Mouse (Mus musculus) heart, embryonic 14.5 days (tissue): ENCODE data around the gene 4930402F06Rik. TPM values are rescaled to one million over a fixed set of nuclear protein-coding genes. Genes with fewer than 3 reads are reported as not detected.
A peak's percentile ranks its signal among the peaks of the same experiment; 100 is the strongest.

ENCODE experiments used
- ATAC-seq: fragments of 200-750 bp; cut with Nextera tagmentation; 2 replicates; pipeline ENCODE4 v1.8.0; 2017; ENCODE audit warnings: low read depth, moderate TSS enrichment; ENCODE audit not compliant: insufficient number of reproducible peaks, insufficient read depth, low FRiP score
- H3K27ac ChIP-seq, 2 experiments: fragments of 200-500 bp in 1 of 2; fragments of 300-500 bp in 1 of 2; sonication (generic) in 1 of 2; replicated peaks in 1 of 2; 2 replicates each; pipeline ENCODE4 v1.5.1; 2012 to 2014; ENCODE audit warnings: low read depth in 2 of 2, low read length in 2 of 2, control low read depth in 1 of 2, mild to moderate bottlenecking in 1 of 2, mixed read lengths in 1 of 2; ENCODE audit not compliant: control insufficient read depth in 1 of 2, insufficient read depth in 1 of 2
- H3K27me3 ChIP-seq: fragments of 300-500 bp; sonication (generic); 2 replicates; pipeline ENCODE4 v1.6.1; 2014; ENCODE audit warnings: mild to moderate bottlenecking, low read length, control low read depth; ENCODE audit not compliant: control insufficient read depth, insufficient read depth
- H3K36me3 ChIP-seq: fragments of 300-500 bp; sonication (generic); 2 replicates; pipeline ENCODE4 v1.6.1; 2014; ENCODE audit warnings: mild to moderate bottlenecking, control low read depth, low read length, mixed read lengths; ENCODE audit not compliant: control insufficient read depth, insufficient read depth
- H3K4me1 ChIP-seq, 2 experiments: fragments of 200-500 bp in 1 of 2; fragments of 300-500 bp in 1 of 2; sonication (generic) in 1 of 2; 2 replicates each; pipeline ENCODE4 v1.6.1; 2012 to 2014; ENCODE audit warnings: low read length in 2 of 2, control low read depth in 1 of 2, mixed read lengths in 1 of 2; ENCODE audit not compliant: control insufficient read depth in 2 of 2, insufficient read depth in 2 of 2
- H3K4me2 ChIP-seq: fragments of 300-500 bp; sonication (generic); 2 replicates; pipeline ENCODE4 v1.6.1; 2014; ENCODE audit warnings: mild to moderate bottlenecking, low read length
- H3K4me3 ChIP-seq, 2 experiments: fragments of 200-500 bp in 1 of 2; fragments of 300-500 bp in 1 of 2; sonication (generic) in 1 of 2; 2 replicates each; pipeline ENCODE4 v1.5.1; 2012 to 2014; ENCODE audit warnings: low read length in 2 of 2, mild to moderate bottlenecking in 2 of 2, control low read depth in 1 of 2, low read depth in 1 of 2, moderate library complexity in 1 of 2; ENCODE audit not compliant: control insufficient read depth in 1 of 2, insufficient read depth in 1 of 2
- H3K9ac ChIP-seq: fragments of 300-500 bp; sonication (generic); 2 replicates; pipeline ENCODE4 v1.6.1; 2014; ENCODE audit warnings: mild to moderate bottlenecking, low read length
- H3K9me3 ChIP-seq: fragments of 300-500 bp; sonication (generic); 2 replicates; pipeline ENCODE4 v1.6.1; 2016; ENCODE audit warnings: low read length, control low read depth; ENCODE audit not compliant: control insufficient read depth
- WGBS: fragments of 180-500 bp; shearing (Covaris S2); extraction: QIAGEN DNeasy Blood & Tissue Kit; methylation state at CpG from one replicate; pipeline ENCODE4 v1.1.7; 2014; 5-methylcytosine and 5-hydroxymethylcytosine counted together
- polyA plus RNA-seq: library from polyadenylated mRNA; unstranded; fragments of >200 nt; fragmentation: Nextera tagmentation; extraction: Ambion mirVana; gene quantifications from 2 replicates; pipeline ENCODE4 v1.2.1, GENCODE M21; 2014

The 4930402F06Rik gene
- polyA plus RNA-seq, 1 experiment from 2014 or later = not detected

- H3K4me1 ChIP-seq = peaks cover 18 to 35% of the 10 kb centered on the region in 2 experiments
- ATAC-seq = no peak
- no peak overlapping the region for H3K4me3 ChIP-seq
- WGBS = 60% methylated on average over 4 of the region's 4 CpGs
- H3K27ac ChIP-seq = no peak overlapping the region
- H3K4me2 ChIP-seq = no peak overlapping the region
- peaks cover 9% of the 10 kb centered on the region; the same call in 1 of the 2 replicates for H3K36me3 ChIP-seq
- no peak overlapping the region for H3K9ac ChIP-seq
- H3K27me3 ChIP-seq = no peaks in the 10 kb centered on the region
- no peaks in the 10 kb centered on the region for H3K9me3 ChIP-seq
Observed at GRCm38 (mm10) chr2:35428615-35429300, 31.8 kb upstream of the 4930402F06Rik start.

DNA sequence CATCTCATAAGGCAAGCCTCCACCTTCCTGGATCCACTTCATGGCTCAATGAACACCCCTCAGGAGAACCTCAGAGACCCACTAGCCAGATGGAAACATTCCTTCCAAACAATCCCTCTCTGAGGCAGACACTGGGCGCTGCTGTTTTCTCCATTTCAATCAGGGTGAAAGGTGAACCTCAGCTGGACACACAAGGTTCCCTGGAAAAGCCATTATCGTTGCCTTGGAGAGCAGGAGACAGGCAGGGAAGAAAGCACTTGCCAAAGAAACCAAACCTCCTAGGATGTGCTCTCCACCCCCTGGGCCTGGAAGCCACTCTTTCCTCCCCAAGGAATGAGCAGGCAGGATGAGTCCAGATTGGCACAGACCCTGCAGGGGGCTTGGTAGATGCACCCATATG lies 30.6 kb upstream of the 4930402F06Rik start:
- ATAC-seq = no peak
- Histone ChIP-seq H3K27ac (0 out of 4 replicates have a peak overlapping the region, but pooled peaks of 1 of the 2 experiments have one; percentile 33), H3K4me2 (no peak overlapping the region), H3K27me3 (no peaks in the 10 kb centered on the region), H3K9me3 (no peaks in the 10 kb centered on the region), H3K9ac (no peak overlapping the region), H3K4me3 (no peak overlapping the region), H3K4me1 (peaks cover 8 to 24% of the 10 kb centered on the region in 2 experiments), H3K36me3 (peaks cover 19% of the 10 kb centered on the region)
- 45% methylated on average over 2 of the region's 2 CpGs for WGBS

DNA sequence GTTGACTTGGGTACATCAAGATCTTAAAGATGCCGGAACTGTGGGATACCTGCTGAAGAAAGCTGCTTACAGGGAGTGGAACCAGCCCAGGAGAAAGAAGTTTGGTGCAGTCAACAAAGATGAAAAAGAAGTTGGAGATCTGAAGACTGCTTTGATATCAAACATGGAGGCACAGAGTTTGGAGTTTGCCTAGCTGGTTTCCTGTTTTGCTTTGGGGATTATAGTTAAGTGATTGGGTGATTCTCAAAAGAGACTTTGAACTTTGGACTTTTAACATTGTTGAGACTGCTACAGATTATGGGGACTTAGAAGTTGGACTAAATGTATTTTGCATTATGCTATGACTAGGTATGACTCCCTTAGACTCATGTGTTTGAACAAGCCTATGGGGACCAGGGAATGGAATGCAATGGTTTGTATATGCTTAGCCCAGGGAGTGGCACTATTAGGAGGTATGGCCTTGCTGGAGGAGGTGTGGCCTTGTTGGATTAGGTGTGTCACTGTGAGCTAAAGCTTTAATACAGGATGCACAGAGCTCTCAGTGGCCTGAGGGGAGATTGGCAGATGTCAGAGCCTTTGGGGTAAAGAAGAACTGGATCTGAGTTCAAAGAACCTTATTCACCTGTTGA lies 26.9 kb upstream of the 4930402F06Rik start:
- 90% methylated on average over 1 of the region's 1 CpGs for WGBS
- Histone ChIP-seq H3K9ac (no peak overlapping the region), H3K4me3 (no peak overlapping the region), H3K9me3 (peaks cover 10% of the 10 kb centered on the region; the same call in 1 of the 2 replicates), H3K36me3 (peaks cover 56% of the 10 kb centered on the region), H3K27ac (no peak overlapping the region), H3K4me1 (peaks cover 0 to 9% of the 10 kb centered on the region in 2 experiments; a peak in 2 of 4 replicates), H3K4me2 (no peak overlapping the region), H3K27me3 (no peaks in the 10 kb centered on the region)
- ATAC-seq = no peak

- Histone ChIP-seq H3K4me2 (no peak overlapping the region), H3K27me3 (no peaks in the 10 kb centered on the region), H3K27ac (no peak overlapping the region), H3K36me3 (peaks cover 53% of the 10 kb centered on the region), H3K9ac (no peak overlapping the region), H3K9me3 (peaks cover 11% of the 10 kb centered on the region; the same call in 1 of the 2 replicates), H3K4me3 (no peak overlapping the region), H3K4me1 (no peaks in the 10 kb centered on the region; a peak in 1 of 4 replicates)
- 92% methylated on average over 3 of the region's 3 CpGs for WGBS
- ATAC-seq = no peak
Observed at GRCm38 (mm10) chr2:35422384-35422783, 25.4 kb upstream of the 4930402F06Rik start.

DNA sequence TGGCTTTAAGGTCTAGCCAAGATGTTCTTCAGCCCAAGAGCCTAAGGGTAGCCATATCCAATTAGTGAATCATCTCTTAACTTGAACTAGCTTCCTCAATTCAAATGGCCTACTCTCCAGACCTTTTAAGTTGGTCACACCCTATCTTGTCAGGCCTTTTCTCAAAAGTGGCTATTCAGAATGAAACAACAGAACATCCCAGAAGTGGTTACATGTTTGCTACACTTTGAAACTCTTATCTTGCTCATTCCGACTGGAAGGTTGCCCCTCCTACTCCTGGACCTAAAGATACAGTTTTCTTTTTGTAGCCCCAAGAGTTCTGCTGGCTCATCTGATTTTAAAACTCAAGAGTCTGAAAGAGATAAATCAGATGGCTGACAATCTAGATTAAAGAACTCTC lies 23.7 kb upstream of the 4930402F06Rik start:
- Histone ChIP-seq H3K27me3 (no peaks in the 10 kb centered on the region), H3K9ac (no peak overlapping the region), H3K4me3 (no peak overlapping the region), H3K9me3 (peaks cover 11% of the 10 kb centered on the region; the same call in 1 of the 2 replicates), H3K27ac (no peak overlapping the region), H3K4me2 (no peak overlapping the region), H3K36me3 (peaks cover 58% of the 10 kb centered on the region), H3K4me1 (no peaks in the 10 kb centered on the region; a peak in 1 of 4 replicates)
- no peak for ATAC-seq
- 44% methylated on average over 1 of the region's 1 CpGs for WGBS

- Histone ChIP-seq H3K27ac (no peak overlapping the region), H3K4me2 (no peak overlapping the region), H3K4me1 (no peaks in the 10 kb centered on the region; a peak in 1 of 4 replicates), H3K36me3 (peaks cover 61% of the 10 kb centered on the region), H3K9ac (no peak overlapping the region), H3K9me3 (peaks cover 11% of the 10 kb centered on the region; the same call in 1 of the 2 replicates), H3K4me3 (no peak overlapping the region), H3K27me3 (no peaks in the 10 kb centered on the region)
- 92% methylated on average over 2 of the region's 2 CpGs for WGBS
- ATAC-seq = no peak
Observed at GRCm38 (mm10) chr2:35419671-35420070, 22.7 kb upstream of the 4930402F06Rik start.

DNA sequence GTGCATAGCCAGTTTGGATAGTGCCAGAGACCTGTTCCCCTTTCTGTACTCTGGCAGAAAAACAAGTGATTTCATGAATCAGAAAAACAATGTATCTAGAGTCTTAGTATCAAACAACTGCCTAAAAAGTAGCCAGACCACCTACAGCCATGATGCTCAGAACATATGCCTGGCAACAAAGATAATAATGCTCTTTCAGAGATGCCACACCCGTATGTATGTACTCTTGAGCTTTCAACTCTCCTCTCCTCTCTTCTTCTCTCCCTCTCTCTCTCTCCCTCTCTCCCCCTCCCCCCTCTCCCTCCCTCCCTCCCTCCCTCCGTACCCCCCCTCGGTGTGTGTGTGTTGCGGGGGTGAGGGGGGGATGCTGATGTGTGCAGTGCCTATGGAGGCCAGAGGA lies 22.3 kb upstream of the 4930402F06Rik start:
- Histone ChIP-seq H3K36me3 (peaks cover 57% of the 10 kb centered on the region), H3K27me3 (no peaks in the 10 kb centered on the region), H3K4me1 (no peaks in the 10 kb centered on the region; a peak in 1 of 4 replicates), H3K9ac (no peak overlapping the region), H3K9me3 (peaks cover 11% of the 10 kb centered on the region; the same call in 1 of the 2 replicates), H3K4me2 (no peak overlapping the region), H3K4me3 (no peak overlapping the region), H3K27ac (no peak overlapping the region)
- ATAC-seq = no peak
- WGBS = 96% methylated on average over 3 of the region's 4 CpGs
